Mouse (Mus musculus) T-cell, adult 66 days (primary cell): ENCODE data around the gene Cdk2ap1. TPM values are rescaled to one million over a fixed set of nuclear protein-coding genes. Genes with fewer than 3 reads are reported as not detected.

ENCODE experiments used
- total RNA-seq, 2 experiments: library from RNA; stranded (reverse); gene quantifications; 3 replicates in 1 of 2; 4 replicates in 1 of 2; pipeline ENCODE4 v1.2.4; 2023

Cdk2ap1 gene
- 10 to 100 TPM; 76.8 to 78.6 TPM for total RNA-seq

DNA sequence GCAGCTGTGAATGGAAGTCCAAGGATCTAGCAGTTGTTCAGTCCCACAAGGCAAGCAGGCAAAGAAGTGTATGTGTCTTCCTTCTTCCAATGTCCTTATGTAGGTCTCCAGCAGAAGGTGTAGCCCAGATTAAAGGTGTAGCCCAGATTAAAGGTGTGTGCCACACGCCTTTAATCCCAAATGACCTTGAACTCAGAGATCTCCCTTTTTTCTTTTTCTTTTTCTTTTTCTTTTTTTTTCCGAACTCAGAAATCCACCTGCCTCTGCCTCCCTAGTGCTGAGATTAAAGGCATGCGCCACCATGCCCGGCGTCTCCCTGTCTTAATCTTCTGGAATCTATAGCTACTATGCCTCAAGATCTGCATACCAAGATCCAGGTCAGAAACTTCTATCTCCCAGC, at the start of gene Cdk2ap1:
Gene Cdk2ap1 (minus strand): TSS at position 101 of the 400 bp plus-strand sequence.

DNA sequence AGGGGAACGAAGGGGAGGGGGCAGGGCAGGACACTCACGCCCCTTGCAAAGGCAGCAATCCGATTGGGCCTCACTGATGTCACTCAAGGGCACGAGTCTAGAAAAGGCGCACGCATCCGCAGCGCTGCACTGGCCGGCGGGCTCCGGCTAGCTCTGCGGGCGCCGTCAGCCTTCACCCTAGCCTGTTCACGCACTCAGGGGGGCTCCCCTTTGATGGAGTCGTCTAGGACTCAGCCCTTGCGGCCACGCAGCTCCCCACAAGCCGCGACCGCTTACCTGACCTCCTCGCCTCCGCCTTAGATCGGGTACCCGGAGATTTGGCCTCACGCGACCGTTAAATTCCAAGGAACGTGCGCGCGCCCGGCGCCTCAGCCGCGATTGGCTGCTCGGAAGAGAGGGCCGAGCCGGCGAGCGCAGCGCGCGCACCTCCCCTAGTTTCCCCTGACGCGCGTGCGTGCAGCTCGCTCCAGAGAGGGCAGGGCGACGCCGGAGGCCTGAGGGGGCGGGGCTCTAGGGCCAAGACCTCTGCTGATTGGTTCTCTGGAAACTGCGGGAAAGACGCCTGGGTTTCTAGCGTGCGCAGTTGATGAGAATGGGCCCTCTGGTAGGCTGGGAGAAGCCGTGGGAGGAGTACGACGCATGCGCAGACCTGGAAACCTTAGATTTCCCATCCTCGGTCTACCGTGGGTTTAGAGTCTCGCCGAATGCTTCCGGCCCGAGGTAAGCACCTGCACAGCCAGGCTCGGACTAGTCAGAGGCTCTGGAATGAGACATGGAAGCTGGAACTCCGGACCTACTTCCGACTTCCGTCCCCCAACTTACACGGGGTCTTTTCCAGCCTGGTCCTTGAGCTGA, 35.1 kb downstream of the Cdk2ap1 start, which contains the start of the genes Mphosph9 and 2810006K23Rik:
Gene Mphosph9 (minus strand): TSS at position 463 of the 855 bp plus-strand sequence.
Gene 2810006K23Rik (plus strand): TSS at position 580 of the 855 bp plus-strand sequence.

Other genes starting within 250 kb of the Cdk2ap1 start
- 10 to 100 TPM; 44.3 to 50.9 TPM for gene Arl6ip4, start 247.0 kb downstream of the Cdk2ap1 start, total RNA-seq
- 100 to 1,000 TPM in 1 of 2 experiments, 10 to 100 TPM in 1; 97.1 to 109 TPM for gene Pitpnm2, start 113.3 kb downstream of the Cdk2ap1 start, total RNA-seq
- gene Mphosph9, start 35.1 kb downstream of the Cdk2ap1 start, total RNA-seq: 10 to 100 TPM; 37.7 to 44.2 TPM
- 1 to 10 TPM; 5.7 to 8.0 TPM for gene 2810006K23Rik, start 35.0 kb downstream of the Cdk2ap1 start, total RNA-seq
- gene Sbno1, start 62.9 kb upstream of the Cdk2ap1 start, total RNA-seq: 100 to 1,000 TPM; 171 to 184 TPM
- 10 to 100 TPM; 50.5 to 53.2 TPM for gene Kmt5a, start 76.8 kb upstream of the Cdk2ap1 start, total RNA-seq
- 10 to 100 TPM; 23.9 to 29.5 TPM for gene Rilpl2, start 115.3 kb upstream of the Cdk2ap1 start, total RNA-seq
- 10 to 100 TPM in 1 of 2 experiments, 1 to 10 TPM in 1; 8.4 to 11.6 TPM for gene Snrnp35, start 120.1 kb upstream of the Cdk2ap1 start, total RNA-seq
- 1 to 10 TPM; 2.0 to 3.4 TPM for gene Rilpl1, start 168.3 kb upstream of the Cdk2ap1 start, total RNA-seq
- gene Tmed2, start 177.6 kb upstream of the Cdk2ap1 start, total RNA-seq: 100 to 1,000 TPM; 137 to 156 TPM
- gene Ddx55, start 189.8 kb upstream of the Cdk2ap1 start, total RNA-seq: 10 to 100 TPM; 43.0 to 44.5 TPM
- 10 to 100 TPM; 32.0 to 34.5 TPM for gene Eif2b1, start 216.0 kb upstream of the Cdk2ap1 start, total RNA-seq
- gene Gtf2h3, start 216.1 kb upstream of the Cdk2ap1 start, total RNA-seq: 10 to 100 TPM; 30.3 to 33.9 TPM